In the genomic region with DNA sequence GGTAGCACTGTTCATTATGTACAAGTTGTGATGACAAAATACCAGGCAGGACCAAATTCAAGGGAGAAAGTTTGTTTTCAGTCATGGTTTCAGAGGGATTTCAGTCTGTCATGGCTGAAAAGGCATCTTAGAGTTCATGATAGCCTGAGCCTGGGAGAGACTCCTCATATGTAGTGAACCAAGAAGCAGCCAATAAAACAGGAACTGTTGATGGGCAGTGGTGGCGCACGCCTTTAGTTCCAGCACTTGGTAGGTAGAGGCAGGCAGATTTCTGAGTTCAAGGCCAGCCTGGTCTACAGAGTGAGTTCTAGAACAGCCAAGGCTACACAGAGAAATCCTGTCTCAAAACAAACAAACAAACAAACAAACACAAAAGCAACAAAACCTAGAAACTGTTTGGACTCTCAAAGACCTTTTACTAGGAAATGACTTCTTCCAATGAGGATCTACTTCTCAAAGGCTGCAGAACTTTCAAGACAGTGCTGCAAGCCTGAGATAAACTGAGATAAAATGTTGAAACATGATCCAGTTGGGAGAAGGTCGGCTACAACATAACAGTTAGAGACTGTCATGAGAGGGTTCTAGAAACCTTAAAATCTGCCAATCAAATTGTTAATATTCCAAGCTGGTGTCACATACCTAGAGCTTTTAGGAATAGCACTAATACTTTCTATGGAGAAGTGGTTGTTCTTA, we compare ENCODE assay signal across 23 mouse cellular contexts.
DNase-seq lines count a peak whose midpoint lies in the region; ATAC-seq and TF ChIP-seq lines count a peak whose summit lies in the region.
"Had no signal": no experiment of that assay in that cellular context is flagged by ENCODE, and none has a peak within 500 bp of the region (broad histone marks: within the 10 kb centered on the region; RNA-seq: fewer than 3 reads in every experiment).

No protein-coding gene starts in this region.

- H3K27me3 ChIP-seq in liver, embryonic 14.5 days (ENCODE audit: control insufficient read depth, insufficient read depth, low read length), result no peaks in the 10 kb centered on the region
- no peaks in the 10 kb centered on the region for H3K27me3 ChIP-seq in MEL (ENCODE audit: control insufficient read depth in 1 of 2, insufficient read depth in 2 of 2, low read length in 2 of 2)
- H3K27me3 ChIP-seq in stomach, postnatal 0 days (ENCODE audit: control insufficient read depth, insufficient read depth, low read length), result no peaks in the 10 kb centered on the region
- H3K27me3 ChIP-seq: CH12.LX, Patski had no signal

- no peaks in the 10 kb centered on the region for H3K79me2 ChIP-seq in MEL (ENCODE audit: control insufficient read depth, insufficient read depth, low read length, poor library complexity)

- H3K36me3 ChIP-seq in liver, embryonic 14.5 days (replicated peaks; ENCODE audit: control insufficient read depth, insufficient read depth, low read depth), result no peaks in the 10 kb centered on the region
- peaks cover 0 to 42% of the 10 kb centered on the region in 2 experiments; a peak in 2 of 4 replicates for H3K36me3 ChIP-seq in MEL (ENCODE audit: control insufficient read depth in 1 of 2, insufficient read depth in 2 of 2, low read length in 2 of 2)
- no peaks in the 10 kb centered on the region for H3K36me3 ChIP-seq in stomach, postnatal 0 days (ENCODE audit: control insufficient read depth, insufficient read depth, low read length)
- H3K36me3 ChIP-seq: G1E had no signal

- 49% methylated on average over 3 of the region's 3 CpGs for WGBS in liver, embryonic 14.5 days (ENCODE audit: insufficient replicate concordance)
- 80% methylated on average over 3 of the region's 3 CpGs for WGBS in stomach, postnatal 0 days

- no peak for TF ChIP-seq CTCF in liver, embryonic 14.5 days (IDR thresholded peaks at IDR 0.05; ENCODE audit: low read depth)
- TF ChIP-seq CTCF in MEL (IDR thresholded peaks at IDR 0.05 in 2 of 3, conservative IDR thresholded peaks at IDR 0.05 in 1 of 3; ENCODE audit: control insufficient read depth in 1 of 3, insufficient read depth in 1 of 3, low read depth in 2 of 3, low read length in 3 of 3, poor library complexity in 1 of 3, severe bottlenecking in 1 of 3), result no peak
- no peak for TF ChIP-seq CTCF in stomach, postnatal 0 days (IDR thresholded peaks at IDR 0.05; ENCODE audit: low read depth)

- H3K4me3 ChIP-seq in liver, embryonic 14.5 days (ENCODE audit: insufficient read depth in 1 of 2, low read depth in 2 of 2, low read length in 2 of 2), result no peak overlapping the region
- no peak overlapping the region for H3K4me3 ChIP-seq in MEL (ENCODE audit: control insufficient read depth in 1 of 2, insufficient read depth in 1 of 2, low read depth in 2 of 2, low read length in 2 of 2)
- H3K4me3 ChIP-seq in stomach, postnatal 0 days (ENCODE audit: low read depth, low read length), result no peak overlapping the region

- TF ChIP-seq RAD21 in MEL (IDR thresholded peaks at IDR 0.05; ENCODE audit: low read depth, low read length), result no peak

- TF ChIP-seq POLR2A in MEL (IDR thresholded peaks at IDR 0.05; ENCODE audit: control insufficient read depth in 1 of 2, insufficient read depth in 1 of 2, low read depth in 1 of 2, low read length in 2 of 2, poor library complexity in 1 of 2), result no peak

- peaks cover 0 to 3% of the 10 kb centered on the region in 2 experiments; a peak in 1 of 4 replicates for H3K4me1 ChIP-seq in liver, embryonic 14.5 days (replicated peaks; ENCODE audit: control insufficient read depth in 2 of 2, insufficient read depth in 2 of 2, low read length in 1 of 2)
- H3K4me1 ChIP-seq in MEL (ENCODE audit: control insufficient read depth in 1 of 2, insufficient read depth in 2 of 2, low read length in 2 of 2), result peaks cover 12 to 31% of the 10 kb centered on the region in 2 experiments
- no peaks in the 10 kb centered on the region for H3K4me1 ChIP-seq in stomach, postnatal 0 days (replicated peaks; ENCODE audit: control insufficient read depth, insufficient read depth)

- H3K27ac ChIP-seq in liver, embryonic 14.5 days, result no peak overlapping the region
- no peak overlapping the region for H3K27ac ChIP-seq in MEL (ENCODE audit: control insufficient read depth, low read depth, low read length)
- H3K27ac ChIP-seq in stomach, postnatal 0 days (replicated peaks), result no peak overlapping the region

- ATAC-seq in liver, embryonic 14.5 days (ENCODE audit: insufficient read depth), result peak; percentile 31; the same call in 1 of the 2 replicates
- ATAC-seq in megakaryocyte progenitor cell, adult 5-6 weeks (replicated peaks; ENCODE audit: poor library complexity), result peak; percentile 30; the same call in 1 of the 2 replicates
- ATAC-seq in megakaryocyte-erythroid progenitor cell, adult 5-6 weeks (replicated peaks; ENCODE audit: low FRiP score, low TSS enrichment, poor library complexity, severe bottlenecking), result 0 out of 2 replicates have a peak, but pooled peaks have one; percentile 37
- no peak for ATAC-seq in stomach, postnatal 0 days (ENCODE audit: low FRiP score, low TSS enrichment)
- no peak for ATAC-seq in granulocyte monocyte progenitor cell, adult 5-6 weeks (replicated peaks; ENCODE audit: poor library complexity, severe bottlenecking)
- ATAC-seq: activated CD4-positive, CD25-positive, alpha-beta regulatory T cell, adult 4 months; CD4-positive, CD25-positive, alpha-beta regulatory T cell, adult 4 months; Patski had no signal

- no peak for DNase-seq in liver, embryonic 14.5 days (ENCODE audit: low read depth in 3 of 3, low spot score in 3 of 3)
- no peak for DNase-seq in liver
- DNase-seq in MEL (ENCODE audit: low read depth, low spot score), result peak; percentile 53
- DNase-seq in heart, postnatal 10 days, result no peak
- DNase-seq in stomach, postnatal 0 days (ENCODE audit: low spot score), result no peak
- DNase-seq: adrenal gland, adult 2 months; adrenal gland, adult 8-10 months; adrenal gland, postnatal 10 days; adrenal gland, postnatal 14 days; adrenal gland, postnatal 25 days; adrenal gland, postnatal 36 days; B cell, adult 2 months; cerebellum, adult 11 months; cerebellum, adult 11-12 months; cerebellum, adult 18-20 months had no signal

- TF ChIP-seq EP300 in liver, embryonic 14.5 days (IDR thresholded peaks at IDR 0.05; ENCODE audit: low read depth), result no peak
- peak; percentile 65 to 67 for TF ChIP-seq EP300 in MEL (IDR thresholded peaks at IDR 0.05; ENCODE audit: low read depth in 1 of 2, low read length in 2 of 2)
- TF ChIP-seq EP300 in stomach, postnatal 0 days (optimal IDR thresholded peaks at IDR 0.05), result no peak

- no peaks in the 10 kb centered on the region for H3K9me3 ChIP-seq in liver, embryonic 14.5 days (ENCODE audit: control insufficient read depth, low read length)
- H3K9me3 ChIP-seq in MEL (replicated peaks; ENCODE audit: insufficient read depth, low read length), result no peaks in the 10 kb centered on the region
- H3K9me3 ChIP-seq in stomach, postnatal 0 days (ENCODE audit: control insufficient read depth, low read length), result no peaks in the 10 kb centered on the region
- H3K9me3 ChIP-seq: G1E had no signal

- H3K9ac ChIP-seq in liver, embryonic 14.5 days (replicated peaks), result no peak overlapping the region
- H3K9ac ChIP-seq in MEL (ENCODE audit: control insufficient read depth, low read depth, low read length, poor library complexity, severe bottlenecking), result no peak overlapping the region
- no peak overlapping the region for H3K9ac ChIP-seq in stomach, postnatal 0 days (ENCODE audit: low read length)

- intact Hi-C loops in heart, postnatal 10 days (cut with DNase I), result no loop called here

- no peak overlapping the region for H3K4me2 ChIP-seq in liver, embryonic 14.5 days (ENCODE audit: low read depth)
- no peak overlapping the region for H3K4me2 ChIP-seq in stomach, postnatal 0 days (replicated peaks; ENCODE audit: low read depth)

TF ChIP-seq in MEL, 35 proteins besides CTCF, POLR2A, EP300 and RAD21:
- TF ChIP-seq POLR2AphosphoS2 (IDR thresholded peaks at IDR 0.05; ENCODE audit: low read length), result no peak
- peak; percentile 92 for TF ChIP-seq TBP (IDR thresholded peaks at IDR 0.05; ENCODE audit: low read depth, low read length)
- TF ChIP-seq ETS1 (IDR thresholded peaks at IDR 0.05; ENCODE audit: low read depth, low read length), result no peak
- TF ChIP-seq TAL1 (IDR thresholded peaks at IDR 0.05; ENCODE audit: low read length), result no peak
- no peak for TF ChIP-seq JUND (IDR thresholded peaks at IDR 0.05; ENCODE audit: low read depth, low read length)
- TF ChIP-seq TCF12 (IDR thresholded peaks at IDR 0.05; ENCODE audit: low read depth, low read length), result peak; percentile 59; the same call in 1 of the 2 replicates
- TF ChIP-seq NRF1 (IDR thresholded peaks at IDR 0.05; ENCODE audit: insufficient read depth, low read depth, low read length, poor library complexity, severe bottlenecking), result no peak
- TF ChIP-seq GATA1 (IDR thresholded peaks at IDR 0.05; ENCODE audit: low read depth, low read length), result peak; percentile 70

Comparison
In these comparisons a context has a peak if more than half of its experiments do, and no peak if none do; other contexts are left out.
1. ATAC-seq: peak in liver, embryonic 14.5 days (single experiment), megakaryocyte progenitor cell, adult 5-6 weeks (single experiment) and megakaryocyte-erythroid progenitor cell, adult 5-6 weeks (single experiment); none in stomach, postnatal 0 days (single experiment) and granulocyte monocyte progenitor cell, adult 5-6 weeks (single experiment).